10 mouse cellular contexts compared by ENCODE assay signal in the genomic region with DNA sequence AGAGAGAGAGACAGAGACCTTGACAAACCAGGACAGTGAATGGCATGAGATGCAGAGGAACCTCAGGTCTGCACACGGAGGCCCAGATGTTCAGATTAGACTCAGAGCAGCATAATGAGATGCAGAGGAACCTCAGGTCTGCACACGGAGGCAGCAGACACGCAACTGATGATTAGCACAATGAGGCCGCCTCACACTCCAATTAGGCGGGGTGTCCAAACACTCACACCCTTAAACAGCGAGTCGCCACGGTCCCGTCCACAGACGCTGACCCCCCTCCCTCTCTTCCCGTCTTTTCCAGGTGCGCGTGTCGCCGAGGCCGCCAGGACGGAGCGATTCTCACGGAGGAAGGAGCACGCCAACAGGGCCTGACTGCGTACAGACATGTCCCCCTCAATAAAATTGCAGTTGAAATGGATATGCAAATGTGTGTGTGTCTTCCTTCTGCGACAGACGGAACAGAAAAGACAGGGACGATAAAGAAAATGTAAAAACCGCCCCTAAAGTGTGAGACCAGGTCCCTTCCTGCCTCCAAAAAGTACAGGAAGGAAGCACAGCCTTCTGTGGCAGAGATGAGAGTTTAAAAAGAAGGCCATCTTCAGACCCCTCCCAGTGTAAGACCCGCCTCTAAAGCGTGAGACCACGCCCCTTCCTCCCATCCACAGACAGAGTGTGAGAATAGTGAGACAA. TPM values are rescaled to one million over a fixed set of nuclear protein-coding genes. Genes with fewer than 3 reads are reported as not detected.
A peak's percentile ranks its signal among the peaks of the same experiment; 100 is the strongest.
DNase-seq lines count a peak whose midpoint lies in the region; ATAC-seq and TF ChIP-seq lines count a peak whose summit lies in the region.
"Not testable (repeated sequence)": the region's sequence is repeated elsewhere in the genome, so short reads cannot be mapped to it uniquely, and the experiment has no call there.
"Had no signal": no experiment of that assay in that cellular context is flagged by ENCODE, and none has a peak within 500 bp of the region (broad histone marks: within the 10 kb centered on the region; RNA-seq: fewer than 3 reads in every experiment).

No protein-coding gene starts in this region.

- H3K27ac ChIP-seq in heart, embryonic 11.5 days (ENCODE audit: low read depth, low read length); liver, adult 2 months (replicated peaks; ENCODE audit: insufficient read depth, low read depth, low read length); stomach, embryonic 16.5 days (ENCODE audit: low read length): not testable (repeated sequence)

- TF ChIP-seq POLR2A in liver, adult 2 months (IDR thresholded peaks at IDR 0.05; ENCODE audit: extremely low read depth, insufficient read depth, low read length), result not testable (repeated sequence)

- peak; percentile 18 for ATAC-seq in CD4-positive, CD25-positive, alpha-beta regulatory T cell, adult 4 months
- ATAC-seq in erythroid progenitor cell, adult 5-6 weeks (replicated peaks; ENCODE audit: low FRiP score, poor library complexity, severe bottlenecking), result peak; percentile 17
- peak; percentile 37 for ATAC-seq in heart, embryonic 11.5 days (replicated peaks; ENCODE audit: insufficient number of reproducible peaks, low FRiP score, low TSS enrichment)
- peak; percentile 23 for ATAC-seq in stomach, embryonic 16.5 days (ENCODE audit: insufficient read depth, low FRiP score)

- not testable (repeated sequence) for H3K4me1 ChIP-seq in heart, embryonic 11.5 days (ENCODE audit: control insufficient read depth, insufficient read depth, low read length); liver, adult 2 months (ENCODE audit: control insufficient read depth, insufficient read depth, low read length); stomach, embryonic 16.5 days (ENCODE audit: control insufficient read depth, insufficient read depth, low read length)

- not testable (repeated sequence) for H3K4me3 ChIP-seq in heart, embryonic 11.5 days (ENCODE audit: low read depth, low read length); liver, adult 2 months (ENCODE audit: insufficient read depth, low read depth, low read length); stomach, embryonic 16.5 days (replicated peaks; ENCODE audit: low read length)

- WGBS in heart, embryonic 11.5 days (ENCODE audit: insufficient replicate concordance), result 71% methylated on average over 28 of the region's 28 CpGs
- 70% methylated on average over 28 of the region's 28 CpGs for WGBS in liver, adult 2 months
- 74% methylated on average over 28 of the region's 28 CpGs for WGBS in stomach, embryonic 16.5 days

- peaks cover 46% of the 10 kb centered on the region for H3K9me3 ChIP-seq in heart, embryonic 11.5 days (replicated peaks; ENCODE audit: control insufficient read depth, low read length)
- peaks cover 39% of the 10 kb centered on the region for H3K9me3 ChIP-seq in stomach, embryonic 16.5 days (replicated peaks; ENCODE audit: control insufficient read depth, low read length)

- not testable (repeated sequence) for H3K4me2 ChIP-seq in heart, embryonic 11.5 days; stomach, embryonic 16.5 days (ENCODE audit: low read depth, low read length)

- not testable (repeated sequence) for H3K27me3 ChIP-seq in heart, embryonic 11.5 days (ENCODE audit: control insufficient read depth, insufficient read depth, low read length); liver, adult 2 months (ENCODE audit: control insufficient read depth, insufficient read depth, low read length); stomach, embryonic 16.5 days (ENCODE audit: control insufficient read depth, insufficient read depth, low read length)

- DNase-seq in c-Kit-positive CD71-positive TER-119-negative erythroid progenitor cells, embryonic 14.5 days (ENCODE audit: low read depth), result peak; percentile 67
- DNase-seq in kidney, adult 9 months, result peak; percentile 47
- DNase-seq in liver, adult 2 months (ENCODE audit: extremely low read depth, low read depth, low spot score), result peak; percentile 24
- DNase-seq in neural tube, embryonic 10.5 days (ENCODE audit: extremely low spot score, low spot score), result peak; percentile 74

- not testable (repeated sequence) for H3K9ac ChIP-seq in heart, embryonic 11.5 days (ENCODE audit: low read depth, low read length); liver, adult 2 months (ENCODE audit: low read depth, low read length); stomach, embryonic 16.5 days (ENCODE audit: low read length)

- peaks cover 37% of the 10 kb centered on the region for H3K36me3 ChIP-seq in heart, embryonic 11.5 days (ENCODE audit: control insufficient read depth, insufficient read depth, low read length)
- peaks cover 14% of the 10 kb centered on the region for H3K36me3 ChIP-seq in liver, adult 2 months (ENCODE audit: control insufficient read depth, insufficient read depth, low read length)
- H3K36me3 ChIP-seq in stomach, embryonic 16.5 days (ENCODE audit: control insufficient read depth, insufficient read depth, low read length), result peaks cover 36% of the 10 kb centered on the region

- not testable (repeated sequence) for TF ChIP-seq CTCF in liver, adult 2 months (IDR thresholded peaks at IDR 0.05; ENCODE audit: low read depth, low read length)

- H3K79me2 ChIP-seq in liver, adult 2 months (ENCODE audit: control insufficient read depth, insufficient read depth, low read length), result not testable (repeated sequence)

RNA-seq across cellular contexts. Expression of a gene that starts 15.6 kb away (rescaled TPM):
- not detected for polyA plus RNA-seq in CD4-positive, CD25-positive, alpha-beta regulatory T cell, adult 4 months (2017; shearing (Covaris generic))
- total RNA-seq in erythroid progenitor cell, adult 5-6 weeks (2015; ENCODE audit: low replicate concordance), result not detected in 2 replicates
- not detected in 2 replicates for total RNA-seq in erythroid progenitor cell, adult 5-6 weeks (2017; ENCODE audit: low replicate concordance)
- polyA plus RNA-seq in heart, embryonic 11.5 days (2014; fragmentation: Nextera tagmentation; extraction: Ambion mirVana), result not detected in 2 replicates
- not detected in 2 replicates for total RNA-seq in liver, adult 2 months (2014; rRNA removed)
- not detected in 2 replicates for polyA plus RNA-seq in liver, adult 2 months (2012; rRNA removed)
- polyA plus RNA-seq in stomach, embryonic 16.5 days (2015; fragmentation: Nextera tagmentation; extraction: Ambion mirVana), result not detected in 2 replicates
- polyA plus RNA-seq: activated CD4-positive, CD25-positive, alpha-beta regulatory T cell, adult 4 months; hindbrain, embryonic 16.5 days had no signal

RNA-seq across cellular contexts. Expression of a gene that starts 45.6 kb away (rescaled TPM):
- polyA plus RNA-seq in CD4-positive, CD25-positive, alpha-beta regulatory T cell, adult 4 months (2017; shearing (Covaris generic)), result not detected
- total RNA-seq in erythroid progenitor cell, adult 5-6 weeks (2015; ENCODE audit: low replicate concordance), result not detected in 2 replicates
- total RNA-seq in erythroid progenitor cell, adult 5-6 weeks (2017; ENCODE audit: low replicate concordance), result not detected in 2 replicates
- polyA plus RNA-seq in heart, embryonic 11.5 days (2014; fragmentation: Nextera tagmentation; extraction: Ambion mirVana), result not detected in 2 replicates
- total RNA-seq in liver, adult 2 months (2014; rRNA removed), result not detected in 2 replicates
- polyA plus RNA-seq in liver, adult 2 months (2012; rRNA removed), result not detected in 2 replicates
- not detected in 2 replicates for polyA plus RNA-seq in stomach, embryonic 16.5 days (2015; fragmentation: Nextera tagmentation; extraction: Ambion mirVana)
- polyA plus RNA-seq: activated CD4-positive, CD25-positive, alpha-beta regulatory T cell, adult 4 months; hindbrain, embryonic 16.5 days had no signal

Comparison
In these comparisons a context has a peak if more than half of its experiments do, and no peak if none do; other contexts are left out.
1. DNase-seq: peak in every context shown above with its lines; median percentile 74 in neural tube, embryonic 10.5 days; 67 in c-Kit-positive CD71-positive TER-119-negative erythroid progenitor cells, embryonic 14.5 days; 47 in kidney, adult 9 months; 24 in liver, adult 2 months.